Comparison of ENCODE assay signal across 20 mouse cellular contexts in the genomic region with DNA sequence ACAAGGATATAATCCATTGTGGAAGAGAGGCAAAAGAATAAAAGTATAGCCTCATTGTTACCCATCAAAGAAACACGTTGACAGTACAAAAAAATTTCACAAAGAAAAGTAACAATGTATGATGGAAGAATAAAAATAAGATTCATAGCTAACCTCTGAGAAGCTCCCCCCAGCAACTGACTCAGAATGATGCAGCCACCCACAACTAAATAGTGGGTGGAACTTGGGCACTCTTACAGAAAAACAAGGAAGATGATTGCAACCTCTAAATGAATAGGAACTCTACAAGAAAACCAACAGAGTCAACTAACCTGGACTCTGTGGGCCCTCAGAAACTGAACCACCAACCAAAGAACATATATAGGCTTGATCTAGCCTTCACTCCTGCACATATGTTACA.
A peak's percentile ranks its signal among the peaks of the same experiment; 100 is the strongest.
DNase-seq lines count a peak whose midpoint lies in the region; ATAC-seq lines count a peak whose summit lies in the region.
"Had no signal": no experiment of that assay in that cellular context is flagged by ENCODE, and none has a peak within 500 bp of the region (broad histone marks: within the 10 kb centered on the region; RNA-seq: fewer than 3 reads in every experiment).

No protein-coding gene starts in this region.

- no peaks in the 10 kb centered on the region for H3K9me3 ChIP-seq in forebrain, embryonic 11.5 days (ENCODE audit: control insufficient read depth, low read length)
- H3K9me3 ChIP-seq: embryonic facial prominence, embryonic 12.5 days; heart, embryonic 13.5 days; hindbrain, embryonic 12.5 days had no signal

- H3K4me3 ChIP-seq in forebrain, embryonic 11.5 days (ENCODE audit: low read depth, low read length), result no peak overlapping the region
- H3K4me3 ChIP-seq: embryonic facial prominence, embryonic 12.5 days; heart, embryonic 13.5 days; hindbrain, embryonic 12.5 days had no signal

- 74% methylated on average over 1 of the region's 1 CpGs for WGBS in forebrain, embryonic 11.5 days

- no peaks in the 10 kb centered on the region for H3K27me3 ChIP-seq in forebrain, embryonic 11.5 days (ENCODE audit: control insufficient read depth, insufficient read depth, low read length)
- H3K27me3 ChIP-seq: embryonic facial prominence, embryonic 12.5 days; heart, embryonic 13.5 days; hindbrain, embryonic 12.5 days had no signal

- peak; percentile 93 for ATAC-seq in frontal cortex, adult (ENCODE audit: low TSS enrichment)
- ATAC-seq in forebrain, embryonic 11.5 days (replicated peaks; ENCODE audit: low FRiP score), result no peak
- ATAC-seq: forebrain, embryonic 14.5 days; hindbrain, embryonic 16.5 days; inflammation-experienced regulatory T-cells, adult 6 months had no signal

- no peak for DNase-seq in frontal cortex, postnatal 14 days (ENCODE audit: low spot score in 2 of 2)
- DNase-seq in right cerebral cortex, adult 18-20 months, result peak; percentile 24
- DNase-seq in right cerebral cortex, postnatal 14 days, result no peak
- DNase-seq in NIH3T3 (ENCODE audit: low read depth), result peak; percentile 59
- DNase-seq in telencephalon, adult 2 months (ENCODE audit: low read depth, low spot score), result peak; percentile 27
- DNase-seq in forebrain, embryonic 11.5 days (ENCODE audit: low spot score), result no peak
- DNase-seq: adrenal gland, postnatal 10 days; cerebellum, adult 11-12 months; cerebellum, adult 9-10 months; cerebellum, postnatal 25 days; gastrocnemius, postnatal 36 days; heart, adult 11 months; heart, postnatal 36 days had no signal

- H3K4me1 ChIP-seq in forebrain, embryonic 11.5 days (replicated peaks; ENCODE audit: control insufficient read depth, insufficient read depth, low read length), result no peaks in the 10 kb centered on the region
- H3K4me1 ChIP-seq: embryonic facial prominence, embryonic 12.5 days; heart, embryonic 13.5 days; hindbrain, embryonic 12.5 days had no signal

- H3K27ac ChIP-seq in forebrain, embryonic 11.5 days (ENCODE audit: low read depth, low read length), result no peak overlapping the region
- H3K27ac ChIP-seq: embryonic facial prominence, embryonic 12.5 days; heart, embryonic 13.5 days; hindbrain, embryonic 12.5 days had no signal

- no peak overlapping the region for H3K9ac ChIP-seq in forebrain, embryonic 11.5 days (ENCODE audit: low read length)
- H3K9ac ChIP-seq: embryonic facial prominence, embryonic 12.5 days; heart, embryonic 13.5 days; hindbrain, embryonic 12.5 days had no signal

- H3K36me3 ChIP-seq in forebrain, embryonic 11.5 days (ENCODE audit: control insufficient read depth, insufficient read depth, low read length), result no peaks in the 10 kb centered on the region
- H3K36me3 ChIP-seq: embryonic facial prominence, embryonic 12.5 days; heart, embryonic 13.5 days; hindbrain, embryonic 12.5 days had no signal

- H3K4me2 ChIP-seq in forebrain, embryonic 11.5 days (ENCODE audit: low read depth, low read length, severe bottlenecking), result no peak overlapping the region
- H3K4me2 ChIP-seq: embryonic facial prominence, embryonic 12.5 days; heart, embryonic 13.5 days; hindbrain, embryonic 12.5 days had no signal

Comparison
In these comparisons a context has a peak if more than half of its experiments do, and no peak if none do; other contexts are left out.
1. DNase-seq: peak in right cerebral cortex, adult 18-20 months (single experiment), NIH3T3 (single experiment) and telencephalon, adult 2 months (single experiment); none in frontal cortex, postnatal 14 days (0 of 2), right cerebral cortex, postnatal 14 days (single experiment) and forebrain, embryonic 11.5 days (single experiment).